Mouse (Mus musculus): ENCODE measurements around the gene Ube4b. TPM values are rescaled to one million over a fixed set of nuclear protein-coding genes. Genes with fewer than 3 reads are reported as not detected.
A peak's percentile ranks its signal among the peaks of the same experiment; 100 is the strongest.

Ube4b gene
- polyA plus RNA-seq, 1 experiment from 2014 or later: 63.6 TPM

DNA sequence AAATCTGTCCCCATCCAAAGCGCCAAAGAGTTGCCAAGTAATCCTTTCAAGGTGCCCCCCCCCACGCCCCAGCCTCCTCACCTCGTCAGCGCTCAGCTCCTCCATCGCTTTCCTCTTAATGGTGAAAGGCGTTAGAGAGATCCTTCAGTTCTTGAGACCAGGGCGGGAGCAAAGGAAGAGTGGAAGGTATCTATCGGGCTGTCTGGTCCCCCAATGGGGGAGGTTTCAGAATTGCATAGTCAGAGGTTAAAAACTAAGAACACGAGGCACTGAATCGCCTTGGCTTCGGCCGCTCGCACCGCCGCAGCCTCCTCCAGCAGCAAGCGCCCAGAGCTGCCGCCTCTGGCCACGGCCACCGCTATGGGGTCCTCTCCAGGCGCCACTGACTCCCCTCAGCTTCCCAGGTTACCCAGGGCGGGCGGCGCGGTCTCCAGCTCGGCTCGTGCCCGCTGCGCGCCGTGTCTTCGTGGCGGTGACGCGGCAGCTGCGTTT, 702 bp downstream of the Ube4b start:
- ATAC-seq (ENCODE audit: low FRiP score, low read depth): peak; percentile 72

GRCm38 (mm10) chr4:149424755-149425154, 1.8 kb downstream of the Ube4b start:
- Histone ChIP-seq H3K4me2 (peak overlapping the region; percentile 84), H3K27ac (replicated peaks) (peak overlapping the region; percentile 99), H3K36me3 (no peaks in the 10 kb centered on the region), H3K4me3 (peak overlapping the region; percentile 92), H3K9me3 (no peaks in the 10 kb centered on the region), H3K4me1 (replicated peaks) (peaks cover 51% of the 10 kb centered on the region), H3K9ac (peak overlapping the region; percentile 89), H3K27me3 (no peaks in the 10 kb centered on the region)
- no peak for ATAC-seq (ENCODE audit: low FRiP score, low read depth)
- under 1% methylated on average over 9 of the region's 9 CpGs for WGBS

More for the DNA sequence above, 702 bp downstream of the Ube4b start:
- H3K27ac ChIP-seq (replicated peaks): peak overlapping the region; percentile 99
- under 1% methylated on average over 35 of the region's 35 CpGs for WGBS
- H3K36me3 ChIP-seq: no peaks in the 10 kb centered on the region
- H3K4me1 ChIP-seq (replicated peaks): peaks cover 44% of the 10 kb centered on the region
- H3K27me3 ChIP-seq: no peaks in the 10 kb centered on the region
- peak overlapping the region; percentile 84 for H3K4me2 ChIP-seq
- peak overlapping the region; percentile 92 for H3K4me3 ChIP-seq
- no peaks in the 10 kb centered on the region for H3K9me3 ChIP-seq
- peak overlapping the region; percentile 89 for H3K9ac ChIP-seq

- Histone ChIP-seq H3K4me2 (no peak overlapping the region), H3K9me3 (no peaks in the 10 kb centered on the region), H3K27ac (replicated peaks) (no peak overlapping the region), H3K4me3 (no peak overlapping the region), H3K9ac (no peak overlapping the region), H3K4me1 (replicated peaks) (peaks cover 66% of the 10 kb centered on the region), H3K27me3 (no peaks in the 10 kb centered on the region), H3K36me3 (no peaks in the 10 kb centered on the region)
- ATAC-seq (ENCODE audit: low FRiP score, low read depth): no peak
- WGBS: 83% methylated on average over 5 of the region's 5 CpGs
Measured at GRCm38 (mm10) chr4:149417854-149418365, 8.6 kb downstream of the Ube4b start.

GRCm38 (mm10) chr4:149416986-149417385, 9.6 kb downstream of the Ube4b start:
- no peaks in the 10 kb centered on the region for H3K9me3 ChIP-seq

DNA sequence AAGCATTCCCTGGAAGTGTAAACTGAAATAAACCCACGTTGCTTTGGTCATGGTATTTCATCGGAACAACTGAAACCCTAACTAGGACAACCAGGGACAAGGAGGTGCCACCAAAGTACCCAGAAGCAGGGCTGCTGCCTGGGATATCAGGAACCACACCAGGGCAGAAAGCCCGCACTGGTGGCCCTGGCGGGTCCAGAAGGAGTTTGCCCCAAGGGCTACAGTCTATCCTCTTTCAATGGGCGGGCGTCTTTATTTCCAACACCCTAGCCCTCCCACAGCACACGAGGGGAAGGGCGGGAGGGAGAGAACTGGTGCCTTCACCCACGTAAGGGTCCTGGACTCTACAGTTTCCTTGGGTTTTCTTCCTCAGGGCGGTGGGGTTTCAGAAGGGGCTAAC, 10.1 kb downstream of the Ube4b start:
- WGBS: 73% methylated on average over 10 of the region's 10 CpGs
- H3K4me1 ChIP-seq (replicated peaks): peaks cover 52% of the 10 kb centered on the region
- no peaks in the 10 kb centered on the region for H3K27me3 ChIP-seq
- H3K9me3 ChIP-seq: no peaks in the 10 kb centered on the region
- ATAC-seq (ENCODE audit: low FRiP score, low read depth): no peak
- no peaks in the 10 kb centered on the region for H3K36me3 ChIP-seq
- H3K4me2 ChIP-seq: no peak overlapping the region
- no peak overlapping the region for H3K27ac ChIP-seq (replicated peaks)
- no peak overlapping the region for H3K4me3 ChIP-seq
- no peak overlapping the region for H3K9ac ChIP-seq

More at GRCm38 (mm10) chr4:149416986-149417385, 9.6 kb downstream of the Ube4b start:
- peaks cover 57% of the 10 kb centered on the region for H3K4me1 ChIP-seq (replicated peaks)
- ATAC-seq (ENCODE audit: low FRiP score, low read depth): no peak
- H3K36me3 ChIP-seq: no peaks in the 10 kb centered on the region
- 70% methylated on average over 2 of the region's 2 CpGs for WGBS
- H3K4me3 ChIP-seq: no peak overlapping the region
- H3K27ac ChIP-seq (replicated peaks): no peak overlapping the region
- no peak overlapping the region for H3K4me2 ChIP-seq
- no peak overlapping the region for H3K9ac ChIP-seq
- H3K27me3 ChIP-seq: no peaks in the 10 kb centered on the region

GRCm38 (mm10) chr4:149415651-149416169, 10.8 kb downstream of the Ube4b start:
- Histone ChIP-seq H3K27ac (replicated peaks) (no peak overlapping the region; the same call in 1 of the 2 replicates), H3K4me1 (replicated peaks) (peaks cover 46% of the 10 kb centered on the region), H3K4me3 (no peak overlapping the region), H3K27me3 (no peaks in the 10 kb centered on the region), H3K9me3 (no peaks in the 10 kb centered on the region), H3K9ac (no peak overlapping the region), H3K36me3 (no peaks in the 10 kb centered on the region), H3K4me2 (no peak overlapping the region)
- ATAC-seq (ENCODE audit: low FRiP score, low read depth): 0 out of 2 replicates have a peak, but pooled peaks have one; percentile 23
- 28% methylated on average over 13 of the region's 13 CpGs for WGBS

DNA sequence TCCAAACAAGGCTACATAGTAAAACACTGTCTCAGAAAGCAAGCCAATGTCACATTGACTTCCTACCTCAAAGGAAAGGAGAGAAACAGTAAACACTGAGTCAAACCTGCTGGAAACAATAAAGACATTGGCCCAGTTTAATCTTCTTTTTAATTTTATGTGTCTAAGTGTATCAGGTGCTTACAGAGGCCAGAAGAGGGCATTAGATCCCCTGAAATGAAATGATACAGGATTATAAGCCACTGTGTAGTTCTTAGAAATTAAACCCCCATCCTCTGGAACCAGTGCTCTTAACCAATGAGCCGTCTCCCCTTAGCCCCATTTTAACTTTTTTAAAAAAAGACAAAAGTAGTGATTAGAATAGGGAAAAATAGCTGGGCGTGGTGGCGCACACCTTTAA, 12.3 kb downstream of the Ube4b start:
- no peak for ATAC-seq (ENCODE audit: low FRiP score, low read depth)
- Histone ChIP-seq H3K4me3 (no peak overlapping the region), H3K36me3 (no peaks in the 10 kb centered on the region), H3K27ac (replicated peaks) (no peak overlapping the region), H3K4me2 (no peak overlapping the region), H3K4me1 (replicated peaks) (peaks cover 38% of the 10 kb centered on the region), H3K9me3 (no peaks in the 10 kb centered on the region), H3K9ac (no peak overlapping the region), H3K27me3 (no peaks in the 10 kb centered on the region)
- 93% methylated on average over 3 of the region's 3 CpGs for WGBS

- Histone ChIP-seq H3K4me1 (replicated peaks) (peaks cover 12% of the 10 kb centered on the region), H3K9ac (no peak overlapping the region), H3K36me3 (no peaks in the 10 kb centered on the region), H3K4me2 (no peak overlapping the region), H3K9me3 (no peaks in the 10 kb centered on the region), H3K4me3 (no peak overlapping the region), H3K27ac (replicated peaks) (no peak overlapping the region), H3K27me3 (no peaks in the 10 kb centered on the region)
- ATAC-seq (ENCODE audit: low FRiP score, low read depth): no peak
- 87% methylated on average over 4 of the region's 4 CpGs for WGBS
Measured at GRCm38 (mm10) chr4:149409759-149410158, 16.8 kb downstream of the Ube4b start.

- Histone ChIP-seq H3K4me3 (no peak overlapping the region), H3K4me1 (replicated peaks) (peaks cover 25% of the 10 kb centered on the region), H3K27me3 (no peaks in the 10 kb centered on the region), H3K9ac (no peak overlapping the region), H3K4me2 (no peak overlapping the region), H3K9me3 (no peaks in the 10 kb centered on the region), H3K27ac (replicated peaks) (no peak overlapping the region), H3K36me3 (no peaks in the 10 kb centered on the region)
- no peak for ATAC-seq (ENCODE audit: low FRiP score, low read depth)
- 92% methylated on average over 6 of the region's 6 CpGs for WGBS
Measured at GRCm38 (mm10) chr4:149408331-149408730, 18.2 kb downstream of the Ube4b start.

- no peak overlapping the region for H3K4me2 ChIP-seq
- WGBS: 86% methylated on average over 5 of the region's 5 CpGs
- ATAC-seq (ENCODE audit: low FRiP score, low read depth): no peak
- H3K9ac ChIP-seq: no peak overlapping the region
- H3K36me3 ChIP-seq: no peaks in the 10 kb centered on the region
- H3K4me3 ChIP-seq: no peak overlapping the region
- no peaks in the 10 kb centered on the region for H3K9me3 ChIP-seq
- H3K4me1 ChIP-seq (replicated peaks): peaks cover 30% of the 10 kb centered on the region
- H3K27ac ChIP-seq (replicated peaks): no peak overlapping the region
- H3K27me3 ChIP-seq: no peaks in the 10 kb centered on the region
Measured at GRCm38 (mm10) chr4:149407461-149407860, 19.1 kb downstream of the Ube4b start.

GRCm38 (mm10) chr4:149405713-149406443, 20.7 kb downstream of the Ube4b start:
- Histone ChIP-seq H3K9me3 (no peaks in the 10 kb centered on the region), H3K4me3 (no peak overlapping the region), H3K4me1 (replicated peaks) (peaks cover 30% of the 10 kb centered on the region), H3K36me3 (no peaks in the 10 kb centered on the region), H3K27ac (replicated peaks) (no peak overlapping the region), H3K9ac (no peak overlapping the region), H3K27me3 (no peaks in the 10 kb centered on the region), H3K4me2 (no peak overlapping the region)
- WGBS: 79% methylated on average over 16 of the region's 16 CpGs
- ATAC-seq (ENCODE audit: low FRiP score, low read depth): no peak

DNA sequence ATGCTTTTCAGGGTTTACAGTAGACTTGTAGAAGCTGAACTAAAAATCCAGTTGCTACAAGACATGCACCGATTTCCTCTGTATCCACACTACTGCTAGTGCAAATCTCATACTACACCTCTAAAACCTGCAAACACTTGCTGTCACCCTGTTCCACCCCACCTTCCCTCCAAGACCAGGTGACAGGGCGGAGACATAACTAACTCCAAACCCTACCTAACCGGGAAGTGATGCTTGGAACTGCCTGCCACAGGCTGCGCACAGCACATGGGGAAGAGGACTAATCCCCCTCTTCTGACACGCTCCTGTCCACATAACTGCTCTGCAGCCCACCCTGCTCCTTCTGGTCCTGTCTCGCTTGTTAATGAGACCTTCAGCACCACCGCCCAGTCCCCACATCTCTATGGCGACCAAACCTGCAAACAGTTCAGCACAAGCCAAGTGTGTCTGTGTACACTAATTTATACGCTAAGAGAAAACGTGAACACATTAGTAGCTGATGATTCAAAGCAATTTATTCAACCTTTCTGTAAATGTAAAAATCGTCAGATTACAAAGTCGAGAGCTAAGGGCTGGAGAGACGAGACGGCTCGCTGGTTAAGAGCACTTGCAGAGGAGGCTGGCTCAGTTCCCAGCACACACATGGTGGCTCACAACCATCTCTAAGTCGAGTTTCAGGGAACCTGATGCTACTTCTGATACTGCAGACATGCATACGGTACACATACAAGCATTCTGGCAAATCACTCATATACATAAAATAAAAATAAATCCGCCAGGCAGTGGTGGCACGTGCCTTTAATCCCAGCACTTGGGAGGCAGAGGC, 21.7 kb downstream of the Ube4b start:
- Histone ChIP-seq H3K9me3 (no peaks in the 10 kb centered on the region), H3K4me1 (replicated peaks) (peaks cover 30% of the 10 kb centered on the region), H3K9ac (no peak overlapping the region), H3K27me3 (no peaks in the 10 kb centered on the region), H3K36me3 (no peaks in the 10 kb centered on the region), H3K4me2 (no peak overlapping the region), H3K27ac (replicated peaks) (no peak overlapping the region), H3K4me3 (no peak overlapping the region)
- WGBS: 52% methylated on average over 19 of the region's 19 CpGs
- ATAC-seq (ENCODE audit: low FRiP score, low read depth): no peak
